Mouse (Mus musculus): Measurements from ENCODE around the gene Gm17026.
"Not testable (repeated sequence)": the region's sequence is repeated elsewhere in the genome, so short reads cannot be mapped to it uniquely, and the experiment has no call there.

- not testable (repeated sequence) for TF ChIP-seq POLR2A, CTCF (IDR thresholded peaks at IDR 0.05; ENCODE audit: insufficient read depth, low read depth, low read length)
These were observed 37.4 kb upstream of the Gm17026 start, which contains the start of gene Gm9611 for GRCm38 (mm10) chr14:42297258-42297657.

All from olfactory bulb, adult 2 months (tissue).